Mouse (Mus musculus): ENCODE measurements around the gene Olfr1393. TPM values are rescaled to one million over a fixed set of nuclear protein-coding genes. Genes with fewer than 3 reads are reported as not detected.
"Not testable (repeated sequence)": the region's sequence is repeated elsewhere in the genome, so short reads cannot be mapped to it uniquely, and the experiment has no call there.

Gene Olfr1393
- total RNA-seq, 4 experiments from 2014 or later, result 0.65 to 1.1 (median 0.84) TPM

- peak in 1 of 2 experiments; percentile 55 for DNase-seq (ENCODE audit: low spot score in 2 of 2)
These were observed 9.1 kb downstream of the Olfr1393 start for GRCm38 (mm10) chr11:49287251-49287650.

GRCm38 (mm10) chr11:49292777-49293176, 14.7 kb downstream of the Olfr1393 start:
- peak; percentile 13 to 53 for DNase-seq (ENCODE audit: low spot score in 2 of 2)

GRCm38 (mm10) chr11:49304441-49304840, 26.3 kb downstream of the Olfr1393 start, which contains the start of gene Olfr10:
Gene Olfr10 (plus strand): TSS chr11:49304741.
- no peak for DNase-seq (ENCODE audit: low spot score in 2 of 2)

- DNase-seq (ENCODE audit: low spot score in 2 of 2), result not testable (repeated sequence)
These were observed 30.4 kb downstream of the Olfr1393 start for GRCm38 (mm10) chr11:49308547-49308946.

GRCm38 (mm10) chr11:49322442-49322841, 44.3 kb downstream of the Olfr1393 start, which contains the start of gene Olfr1391:
Gene Olfr1391 (plus strand): TSS chr11:49322742.
- no peak for DNase-seq (ENCODE audit: low spot score in 2 of 2)

GRCm38 (mm10) chr11:49326726-49327125, 48.6 kb downstream of the Olfr1393 start:
- DNase-seq (ENCODE audit: low spot score in 2 of 2), result peak in 1 of 2 experiments; percentile 35

GRCm38 (mm10) chr11:49329686-49330085, 51.6 kb downstream of the Olfr1393 start:
- DNase-seq (ENCODE audit: low spot score in 2 of 2), result no peak

Other genes starting within 250 kb of the Olfr1393 start
- 1 to 10 TPM; 1.3 to 3.1 (median 2.4) TPM for gene 9930111J21Rik2, start 227.1 kb upstream of the Olfr1393 start, total RNA-seq (2022)
- gene Tgtp2, start 214.1 kb upstream of the Olfr1393 start, total RNA-seq (2022), result under 1 TPM in 2 of 4 experiments, not detected in 2; 0.23 to 0.56 TPM
- gene Ifi47, start 201.7 kb upstream of the Olfr1393 start, total RNA-seq (2022), result 1 to 10 TPM in 1 of 4 experiments, under 1 TPM in 3; 0.81 to 1.0 (median 0.88) TPM
- not detected for gene Olfr1396, start 163.4 kb upstream of the Olfr1393 start, total RNA-seq (2022)
- not detected for gene Olfr1395, start 136.0 kb upstream of the Olfr1393 start, total RNA-seq (2022)
- not detected for gene Olfr1394, start 123.9 kb upstream of the Olfr1393 start, total RNA-seq (2022)
- under 1 TPM in 1 of 4 experiments, not detected in 3; 0.09 TPM for gene Btnl9, start 91.1 kb upstream of the Olfr1393 start, total RNA-seq (2022)
- gene Zfp62, start 75.0 kb upstream of the Olfr1393 start, total RNA-seq (2022), result 10 to 100 TPM; 64.1 to 83.4 (median 73.4) TPM
- gene Mgat1, start 34.1 kb upstream of the Olfr1393 start, total RNA-seq (2022), result 10 to 100 TPM; 65.9 to 72.3 (median 69.2) TPM
- gene Olfr1392, start 7.0 kb downstream of the Olfr1393 start, total RNA-seq (2022), result under 1 TPM in 3 of 4 experiments, not detected in 1; 0.18 to 0.28 (median 0.23) TPM
- not detected for gene Olfr10, start 26.4 kb downstream of the Olfr1393 start, total RNA-seq (2022)
- not detected for gene Olfr1391, start 44.4 kb downstream of the Olfr1393 start, total RNA-seq (2022)
- not detected for gene Olfr1390, start 56.9 kb downstream of the Olfr1393 start, total RNA-seq (2022)
- not detected for gene Olfr1389, start 144.8 kb downstream of the Olfr1393 start, total RNA-seq (2022)
- gene Olfr1388, start 158.3 kb downstream of the Olfr1393 start, total RNA-seq (2022), result under 1 TPM; 0.15 to 0.57 (median 0.26) TPM
- gene Olfr1387, start 177.0 kb downstream of the Olfr1393 start, total RNA-seq (2022), result not detected
- not detected for gene Olfr1386, start 186.7 kb downstream of the Olfr1393 start, total RNA-seq (2022)
- gene Olfr1385, start 210.8 kb downstream of the Olfr1393 start, total RNA-seq (2022), result under 1 TPM in 1 of 4 experiments, not detected in 3; 0.11 TPM
- gene Olfr1384, start 228.4 kb downstream of the Olfr1393 start, total RNA-seq (2022), result not detected
- not detected for gene Olfr1383, start 241.3 kb downstream of the Olfr1393 start, total RNA-seq (2022)
- not detected for gene Olfr1382, start 249.9 kb downstream of the Olfr1393 start, total RNA-seq (2022)